Mouse (Mus musculus): ENCODE results near the gene Cnrip1.

- no peak for TF ChIP-seq CTCF (conservative IDR thresholded peaks at IDR 0.05; ENCODE audit: low read length)
- no peak for TF ChIP-seq POU5F1 (IDR thresholded peaks at IDR 0.05; ENCODE audit: borderline replicate concordance, low read length)
- TF ChIP-seq NANOG (IDR thresholded peaks at IDR 0.05; ENCODE audit: borderline replicate concordance, low read length) = no peak
Measured at GRCm38 (mm10) chr11:17075656-17076055, 24.3 kb downstream of the Cnrip1 start.

Measured in E14TG2a.4 (cell line).